Mouse (Mus musculus): ENCODE data around the gene Olfr417. TPM values are rescaled to one million over a fixed set of nuclear protein-coding genes. Genes with fewer than 3 reads are reported as not detected.
"Not testable (repeated sequence)": the region's sequence is repeated elsewhere in the genome, so short reads cannot be mapped to it uniquely, and the experiment has no call there.

Gene Olfr417
- polyA plus RNA-seq (2011; ENCODE audit: insufficient read depth, insufficient read length, low read depth, missing spikeins): not detected in 2 replicates

GRCm38 (mm10) chr1:174364882-174365451, at the start of gene Olfr417:
Olfr417 (plus strand) TSS chr1:174365122.
- TF ChIP-seq POLR2A (IDR thresholded peaks at IDR 0.05; ENCODE audit: insufficient read depth, low read length): no peak
- no peak for TF ChIP-seq EP300 (IDR thresholded peaks at IDR 0.05; ENCODE audit: insufficient read depth, low read depth, low read length)
- no peak for TF ChIP-seq CTCF (IDR thresholded peaks at IDR 0.05; ENCODE audit: low read depth, low read length)
- H3K27ac ChIP-seq (ENCODE audit: insufficient read depth, low read length): no peak within 1 kb of the TSS
- H3K36me3 ChIP-seq (ENCODE audit: control insufficient read depth, insufficient read depth, low read length, poor library complexity, severe bottlenecking): no peaks in the 10 kb centered on the region
- no peak within 1 kb of the TSS for H3K9ac ChIP-seq (ENCODE audit: low read depth, poor library complexity, severe bottlenecking)
- no peaks in the 10 kb centered on the region for H3K4me1 ChIP-seq (ENCODE audit: control insufficient read depth, insufficient read depth, low read length)
- no peak within 1 kb of the TSS for H3K4me3 ChIP-seq (ENCODE audit: low read depth, low read length)
- H3K9me3 ChIP-seq (replicated peaks; ENCODE audit: control insufficient read depth, insufficient read depth, low read length, poor library complexity, severe bottlenecking): no peaks in the 10 kb centered on the region
- no peaks in the 10 kb centered on the region for H3K27me3 ChIP-seq (ENCODE audit: control insufficient read depth, insufficient read depth, low read length, poor library complexity, severe bottlenecking)

GRCm38 (mm10) chr1:174317308-174317707, 47.6 kb upstream of the Olfr417 start:
- Histone ChIP-seq H3K9ac (ENCODE audit: low read depth, poor library complexity, severe bottlenecking) (no peak overlapping the region), H3K4me1 (ENCODE audit: control insufficient read depth, insufficient read depth, low read length) (no peaks in the 10 kb centered on the region), H3K36me3 (ENCODE audit: control insufficient read depth, insufficient read depth, low read length, poor library complexity, severe bottlenecking) (no peaks in the 10 kb centered on the region), H3K4me3 (ENCODE audit: low read depth, low read length) (no peak overlapping the region), H3K9me3 (replicated peaks; ENCODE audit: control insufficient read depth, insufficient read depth, low read length, poor library complexity, severe bottlenecking) (no peaks in the 10 kb centered on the region), H3K27me3 (ENCODE audit: control insufficient read depth, insufficient read depth, low read length, poor library complexity, severe bottlenecking) (no peaks in the 10 kb centered on the region), H3K27ac (ENCODE audit: insufficient read depth, low read length) (no peak overlapping the region)
- TF ChIP-seq POLR2A (IDR thresholded peaks at IDR 0.05; ENCODE audit: insufficient read depth, low read length): no peak
- TF ChIP-seq EP300 (IDR thresholded peaks at IDR 0.05; ENCODE audit: insufficient read depth, low read depth, low read length): no peak
- TF ChIP-seq CTCF (IDR thresholded peaks at IDR 0.05; ENCODE audit: low read depth, low read length): no peak

- Histone ChIP-seq H3K9me3 (replicated peaks; ENCODE audit: control insufficient read depth, insufficient read depth, low read length, poor library complexity, severe bottlenecking) (no peaks in the 10 kb centered on the region), H3K27ac (ENCODE audit: insufficient read depth, low read length) (no peak within 1 kb of the TSS), H3K4me3 (ENCODE audit: low read depth, low read length) (no peak within 1 kb of the TSS), H3K27me3 (ENCODE audit: control insufficient read depth, insufficient read depth, low read length, poor library complexity, severe bottlenecking) (no peaks in the 10 kb centered on the region; the same call in 1 of the 2 replicates), H3K9ac (ENCODE audit: low read depth, poor library complexity, severe bottlenecking) (no peak within 1 kb of the TSS), H3K4me1 (ENCODE audit: control insufficient read depth, insufficient read depth, low read length) (no peaks in the 10 kb centered on the region), H3K36me3 (ENCODE audit: control insufficient read depth, insufficient read depth, low read length, poor library complexity, severe bottlenecking) (no peaks in the 10 kb centered on the region)
- TF ChIP-seq EP300 (IDR thresholded peaks at IDR 0.05; ENCODE audit: insufficient read depth, low read depth, low read length) (no peak), CTCF (IDR thresholded peaks at IDR 0.05; ENCODE audit: low read depth, low read length) (no peak), POLR2A (IDR thresholded peaks at IDR 0.05; ENCODE audit: insufficient read depth, low read length) (no peak)
Observed at GRCm38 (mm10) chr1:174330218-174330617, 34.7 kb upstream of the Olfr417 start, which contains the start of gene Mptx1. Mptx1 (plus strand) TSS chr1:174330518.

- H3K4me1 ChIP-seq (ENCODE audit: control insufficient read depth, insufficient read depth, low read length); H3K36me3 ChIP-seq (ENCODE audit: control insufficient read depth, insufficient read depth, low read length, poor library complexity, severe bottlenecking); H3K27ac ChIP-seq (ENCODE audit: insufficient read depth, low read length); H3K4me3 ChIP-seq (ENCODE audit: low read depth, low read length); H3K9me3 ChIP-seq (replicated peaks; ENCODE audit: control insufficient read depth, insufficient read depth, low read length, poor library complexity, severe bottlenecking); H3K9ac ChIP-seq (ENCODE audit: low read depth, poor library complexity, severe bottlenecking); H3K27me3 ChIP-seq (ENCODE audit: control insufficient read depth, insufficient read depth, low read length, poor library complexity, severe bottlenecking): not testable (repeated sequence)
Observed at GRCm38 (mm10) chr1:174353636-174354035, 11.3 kb upstream of the Olfr417 start.

GRCm38 (mm10) chr1:174354640-174355039, 10.3 kb upstream of the Olfr417 start:
- H3K4me1 ChIP-seq (ENCODE audit: control insufficient read depth, insufficient read depth, low read length): no peaks in the 10 kb centered on the region
- H3K27ac ChIP-seq (ENCODE audit: insufficient read depth, low read length): no peak overlapping the region
- TF ChIP-seq CTCF (IDR thresholded peaks at IDR 0.05; ENCODE audit: low read depth, low read length) (no peak), EP300 (IDR thresholded peaks at IDR 0.05; ENCODE audit: insufficient read depth, low read depth, low read length) (no peak), POLR2A (IDR thresholded peaks at IDR 0.05; ENCODE audit: insufficient read depth, low read length) (no peak)
- H3K9me3 ChIP-seq (replicated peaks; ENCODE audit: control insufficient read depth, insufficient read depth, low read length, poor library complexity, severe bottlenecking): no peaks in the 10 kb centered on the region
- no peak overlapping the region for H3K4me3 ChIP-seq (ENCODE audit: low read depth, low read length)
- no peak overlapping the region for H3K9ac ChIP-seq (ENCODE audit: low read depth, poor library complexity, severe bottlenecking)
- H3K36me3 ChIP-seq (ENCODE audit: control insufficient read depth, insufficient read depth, low read length, poor library complexity, severe bottlenecking): no peaks in the 10 kb centered on the region
- H3K27me3 ChIP-seq (ENCODE audit: control insufficient read depth, insufficient read depth, low read length, poor library complexity, severe bottlenecking): no peaks in the 10 kb centered on the region

GRCm38 (mm10) chr1:174373799-174374198, 8.9 kb downstream of the Olfr417 start:
- TF ChIP-seq EP300 (IDR thresholded peaks at IDR 0.05; ENCODE audit: insufficient read depth, low read depth, low read length) (no peak), CTCF (IDR thresholded peaks at IDR 0.05; ENCODE audit: low read depth, low read length) (no peak), POLR2A (IDR thresholded peaks at IDR 0.05; ENCODE audit: insufficient read depth, low read length) (no peak)
- H3K4me3 ChIP-seq (ENCODE audit: low read depth, low read length): no peak overlapping the region
- no peaks in the 10 kb centered on the region for H3K36me3 ChIP-seq (ENCODE audit: control insufficient read depth, insufficient read depth, low read length, poor library complexity, severe bottlenecking)
- H3K27me3 ChIP-seq (ENCODE audit: control insufficient read depth, insufficient read depth, low read length, poor library complexity, severe bottlenecking): no peaks in the 10 kb centered on the region
- no peaks in the 10 kb centered on the region for H3K9me3 ChIP-seq (replicated peaks; ENCODE audit: control insufficient read depth, insufficient read depth, low read length, poor library complexity, severe bottlenecking)
- no peak overlapping the region for H3K27ac ChIP-seq (ENCODE audit: insufficient read depth, low read length)
- no peaks in the 10 kb centered on the region for H3K4me1 ChIP-seq (ENCODE audit: control insufficient read depth, insufficient read depth, low read length)
- H3K9ac ChIP-seq (ENCODE audit: low read depth, poor library complexity, severe bottlenecking): no peak overlapping the region

Measured in ES-Bruce4 (cell line).